Mouse (Mus musculus): ENCODE results near the gene Cntn3. TPM values are rescaled to one million over a fixed set of nuclear protein-coding genes. Genes with fewer than 3 reads are reported as not detected.
"Not testable (repeated sequence)": the region's sequence is repeated elsewhere in the genome, so short reads cannot be mapped to it uniquely, and the experiment has no call there.

The Cntn3 gene
- polyA plus RNA-seq (2012; rRNA removed): not detected in 2 replicates

DNA sequence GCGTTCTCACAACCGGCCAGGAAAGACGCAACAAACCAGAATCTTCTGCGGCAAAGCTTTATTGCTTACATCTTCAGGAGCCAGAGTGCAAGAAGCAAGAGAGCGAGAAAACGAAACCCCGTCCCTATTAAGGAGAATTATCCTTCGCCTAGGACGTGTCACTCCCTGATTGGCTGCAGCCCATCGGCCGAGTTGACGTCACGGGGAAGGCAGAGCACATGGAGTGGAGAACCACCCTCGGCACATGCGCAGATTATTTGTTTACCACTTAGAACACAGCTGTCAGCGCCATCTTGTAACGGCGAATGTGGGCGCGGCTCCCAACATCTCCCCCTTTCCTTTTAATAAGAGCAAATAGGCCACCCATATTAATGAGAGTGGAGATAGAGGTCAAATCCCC, at the start of gene Cntn3:
TSS of gene Cntn3 (minus strand) at position 101 of the 400 bp plus-strand sequence.
- not testable (repeated sequence) for H3K4me3 ChIP-seq (ENCODE audit: low read depth, low read length); H3K36me3 ChIP-seq (ENCODE audit: control insufficient read depth, insufficient read depth, low read length); H3K27me3 ChIP-seq (ENCODE audit: control insufficient read depth, insufficient read depth, low read length); H3K27ac ChIP-seq (ENCODE audit: insufficient read depth, low read depth, low read length); H3K4me1 ChIP-seq (ENCODE audit: control insufficient read depth, insufficient read depth, insufficient read length, low read length)
- 98% methylated on average over 6 of the region's 20 CpGs for WGBS

DNA sequence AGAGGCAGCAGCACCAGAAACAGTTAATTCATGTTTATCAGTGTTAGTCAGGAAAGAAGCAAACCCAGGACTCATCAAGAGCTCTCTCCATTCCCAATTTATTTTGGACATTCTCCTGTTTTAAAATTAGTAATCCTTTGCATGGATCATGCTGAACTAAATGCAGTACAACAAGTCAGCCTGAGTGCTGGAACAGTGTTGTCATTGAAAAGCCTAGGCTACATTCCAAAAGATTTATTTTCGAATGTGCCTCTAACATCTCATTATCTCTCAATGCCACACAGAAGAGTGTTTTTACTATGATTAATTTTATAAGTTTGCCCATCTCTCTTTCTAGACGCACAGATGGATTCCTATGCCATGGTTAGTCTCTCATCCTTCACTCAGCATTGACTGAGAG, 27.9 kb upstream of the Cntn3 start:
- no peaks in the 10 kb centered on the region for H3K27me3 ChIP-seq (ENCODE audit: control insufficient read depth, insufficient read depth, low read length)
- no peaks in the 10 kb centered on the region for H3K36me3 ChIP-seq (ENCODE audit: control insufficient read depth, insufficient read depth, low read length)
- H3K27ac ChIP-seq (ENCODE audit: insufficient read depth, low read depth, low read length): no peak overlapping the region
- no peak overlapping the region for H3K4me3 ChIP-seq (ENCODE audit: low read depth, low read length)
- 64% methylated on average over 2 of the region's 2 CpGs for WGBS
- TF ChIP-seq CTCF (IDR thresholded peaks at IDR 0.05; ENCODE audit: extremely low read depth, insufficient read length, insufficient replicate concordance, low read depth, low read length) (no peak), POLR2A (IDR thresholded peaks at IDR 0.05; ENCODE audit: low read depth, low read length) (no peak)
- no peaks in the 10 kb centered on the region for H3K4me1 ChIP-seq (ENCODE audit: control insufficient read depth, insufficient read depth, insufficient read length, low read length)

DNA sequence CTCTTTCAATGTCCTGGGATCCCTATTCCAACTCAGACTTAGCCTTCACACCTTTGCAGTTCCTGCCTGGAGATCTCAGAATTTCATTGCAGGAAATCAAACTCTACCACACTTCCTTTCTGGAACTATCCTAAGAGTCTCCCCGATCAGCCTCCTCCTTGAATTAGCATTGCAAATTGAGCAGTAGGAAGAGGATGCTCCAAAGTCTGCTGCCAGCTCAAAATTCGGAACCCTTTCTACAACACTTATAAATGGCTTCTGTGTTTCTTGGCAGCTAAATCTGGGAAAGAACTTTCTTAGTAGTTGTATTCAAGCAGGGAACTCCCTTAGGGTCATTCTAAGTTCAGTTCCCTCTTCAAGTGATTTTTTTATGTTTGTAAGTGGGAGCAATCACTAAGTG, 24.9 kb upstream of the Cntn3 start:
- WGBS: 68% methylated on average over 2 of the region's 2 CpGs
- H3K27me3 ChIP-seq (ENCODE audit: control insufficient read depth, insufficient read depth, low read length): no peaks in the 10 kb centered on the region

DNA sequence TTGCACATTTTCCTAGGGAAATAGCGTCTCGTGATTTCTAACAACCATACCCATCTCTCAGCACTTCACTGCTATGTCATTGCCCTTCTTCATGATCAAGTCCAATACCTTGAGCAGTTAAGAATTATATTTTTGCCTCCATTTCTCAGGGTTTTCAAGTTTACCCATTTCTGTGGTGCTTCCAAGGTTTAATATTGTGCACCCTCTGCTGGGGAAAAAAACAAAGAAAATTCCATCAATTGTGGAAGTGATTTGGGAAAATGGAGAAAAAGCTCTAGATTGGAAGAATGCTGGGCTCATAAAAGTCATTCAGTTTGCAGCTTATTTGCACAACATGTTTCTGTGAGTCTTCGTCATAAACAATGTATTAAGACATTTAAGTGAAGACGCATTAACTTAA, 17.2 kb upstream of the Cntn3 start:
- TF ChIP-seq CTCF (IDR thresholded peaks at IDR 0.05; ENCODE audit: extremely low read depth, insufficient read length, insufficient replicate concordance, low read depth, low read length) (no peak), POLR2A (IDR thresholded peaks at IDR 0.05; ENCODE audit: low read depth, low read length) (no peak)
- H3K4me3 ChIP-seq (ENCODE audit: low read depth, low read length): no peak overlapping the region
- no peaks in the 10 kb centered on the region for H3K36me3 ChIP-seq (ENCODE audit: control insufficient read depth, insufficient read depth, low read length)
- no peak overlapping the region for H3K27ac ChIP-seq (ENCODE audit: insufficient read depth, low read depth, low read length)
- H3K27me3 ChIP-seq (ENCODE audit: control insufficient read depth, insufficient read depth, low read length): no peaks in the 10 kb centered on the region
- 85% methylated on average over 4 of the region's 4 CpGs for WGBS
- no peaks in the 10 kb centered on the region for H3K4me1 ChIP-seq (ENCODE audit: control insufficient read depth, insufficient read depth, insufficient read length, low read length)

More for the DNA sequence above, 24.9 kb upstream of the Cntn3 start:
- H3K36me3 ChIP-seq (ENCODE audit: control insufficient read depth, insufficient read depth, low read length): no peaks in the 10 kb centered on the region
- no peak for TF ChIP-seq CTCF (IDR thresholded peaks at IDR 0.05; ENCODE audit: extremely low read depth, insufficient read length, insufficient replicate concordance, low read depth, low read length)
- TF ChIP-seq POLR2A (IDR thresholded peaks at IDR 0.05; ENCODE audit: low read depth, low read length): no peak
- H3K4me1 ChIP-seq (ENCODE audit: control insufficient read depth, insufficient read depth, insufficient read length, low read length): no peaks in the 10 kb centered on the region
- H3K4me3 ChIP-seq (ENCODE audit: low read depth, low read length): no peak overlapping the region
- no peak overlapping the region for H3K27ac ChIP-seq (ENCODE audit: insufficient read depth, low read depth, low read length)

DNA sequence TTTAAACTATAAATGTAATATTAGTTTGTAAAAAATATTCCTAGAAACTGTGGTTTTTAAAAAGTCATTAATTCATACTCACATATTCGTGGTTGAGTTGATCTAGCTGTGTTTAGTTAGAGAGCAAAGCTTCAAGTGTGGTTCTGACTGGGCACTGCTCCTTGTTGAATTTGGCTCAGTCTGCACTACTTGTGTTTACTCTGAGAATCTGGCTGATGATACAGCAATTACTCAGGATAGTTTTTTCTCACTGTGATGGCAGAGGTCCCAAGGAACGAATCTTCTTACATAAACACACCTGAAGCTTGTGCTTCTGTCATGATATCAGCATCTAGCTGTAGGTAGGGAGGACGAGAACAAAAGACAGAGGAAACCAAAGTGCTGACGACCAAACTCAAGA, 16.4 kb upstream of the Cntn3 start:
- no peak for TF ChIP-seq POLR2A (IDR thresholded peaks at IDR 0.05; ENCODE audit: low read depth, low read length)
- no peak for TF ChIP-seq CTCF (IDR thresholded peaks at IDR 0.05; ENCODE audit: extremely low read depth, insufficient read length, insufficient replicate concordance, low read depth, low read length)
- Histone ChIP-seq H3K27me3 (ENCODE audit: control insufficient read depth, insufficient read depth, low read length) (no peaks in the 10 kb centered on the region), H3K27ac (ENCODE audit: insufficient read depth, low read depth, low read length) (no peak overlapping the region), H3K4me3 (ENCODE audit: low read depth, low read length) (no peak overlapping the region), H3K4me1 (ENCODE audit: control insufficient read depth, insufficient read depth, insufficient read length, low read length) (no peaks in the 10 kb centered on the region), H3K36me3 (ENCODE audit: control insufficient read depth, insufficient read depth, low read length) (no peaks in the 10 kb centered on the region)
- 38% methylated on average over 4 of the region's 4 CpGs for WGBS

DNA sequence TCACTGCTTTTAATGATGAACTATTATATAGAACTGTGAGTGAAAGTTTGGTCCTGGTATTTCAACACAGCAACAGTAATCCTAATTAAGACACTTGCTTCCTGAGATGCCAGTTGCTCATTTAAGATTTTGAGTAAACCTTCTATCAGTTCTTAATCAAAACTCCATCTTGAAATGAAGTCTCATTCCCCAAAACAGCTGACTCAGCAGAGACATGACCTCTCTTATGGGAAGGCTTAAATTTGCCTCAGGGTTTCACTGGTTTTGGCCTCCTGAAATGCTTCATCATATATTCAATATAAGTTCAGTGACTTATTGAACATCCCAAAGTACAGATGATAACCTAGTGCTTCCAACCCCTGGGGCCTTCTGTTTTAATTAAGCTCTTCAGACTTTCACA, 13.2 kb upstream of the Cntn3 start:
- H3K4me3 ChIP-seq (ENCODE audit: low read depth, low read length): no peak overlapping the region
- no peaks in the 10 kb centered on the region for H3K4me1 ChIP-seq (ENCODE audit: control insufficient read depth, insufficient read depth, insufficient read length, low read length)
- H3K27me3 ChIP-seq (ENCODE audit: control insufficient read depth, insufficient read depth, low read length): no peaks in the 10 kb centered on the region
- H3K27ac ChIP-seq (ENCODE audit: insufficient read depth, low read depth, low read length): no peak overlapping the region
- no peaks in the 10 kb centered on the region for H3K36me3 ChIP-seq (ENCODE audit: control insufficient read depth, insufficient read depth, low read length)
- TF ChIP-seq CTCF (IDR thresholded peaks at IDR 0.05; ENCODE audit: extremely low read depth, insufficient read length, insufficient replicate concordance, low read depth, low read length): no peak
- TF ChIP-seq POLR2A (IDR thresholded peaks at IDR 0.05; ENCODE audit: low read depth, low read length): no peak

DNA sequence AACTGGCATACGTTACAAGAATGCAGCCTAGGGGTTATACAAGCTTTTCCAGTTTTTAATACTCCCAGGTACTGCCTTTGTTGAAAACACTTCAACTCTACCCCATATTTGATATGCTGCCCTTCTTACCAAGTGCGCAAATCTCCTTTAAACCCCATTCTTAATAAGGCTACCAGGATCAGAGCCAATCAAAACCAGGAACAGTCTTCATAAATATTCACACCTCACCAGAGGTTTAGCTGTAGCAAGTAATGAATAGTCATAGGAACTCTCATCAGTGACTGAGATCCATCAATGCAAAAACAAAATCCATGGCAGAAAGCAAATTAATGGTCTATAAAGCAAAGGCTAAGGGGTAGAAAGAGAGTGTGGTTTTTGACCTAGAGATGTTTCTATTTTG, 10.7 kb upstream of the Cntn3 start:
- Histone ChIP-seq H3K27ac (ENCODE audit: insufficient read depth, low read depth, low read length) (no peak overlapping the region), H3K27me3 (ENCODE audit: control insufficient read depth, insufficient read depth, low read length) (no peaks in the 10 kb centered on the region), H3K4me1 (ENCODE audit: control insufficient read depth, insufficient read depth, insufficient read length, low read length) (no peaks in the 10 kb centered on the region), H3K4me3 (ENCODE audit: low read depth, low read length) (no peak overlapping the region), H3K36me3 (ENCODE audit: control insufficient read depth, insufficient read depth, low read length) (no peaks in the 10 kb centered on the region)
- TF ChIP-seq POLR2A (IDR thresholded peaks at IDR 0.05; ENCODE audit: low read depth, low read length) (no peak), CTCF (IDR thresholded peaks at IDR 0.05; ENCODE audit: extremely low read depth, insufficient read length, insufficient replicate concordance, low read depth, low read length) (no peak)
- 81% methylated on average over 2 of the region's 2 CpGs for WGBS

DNA sequence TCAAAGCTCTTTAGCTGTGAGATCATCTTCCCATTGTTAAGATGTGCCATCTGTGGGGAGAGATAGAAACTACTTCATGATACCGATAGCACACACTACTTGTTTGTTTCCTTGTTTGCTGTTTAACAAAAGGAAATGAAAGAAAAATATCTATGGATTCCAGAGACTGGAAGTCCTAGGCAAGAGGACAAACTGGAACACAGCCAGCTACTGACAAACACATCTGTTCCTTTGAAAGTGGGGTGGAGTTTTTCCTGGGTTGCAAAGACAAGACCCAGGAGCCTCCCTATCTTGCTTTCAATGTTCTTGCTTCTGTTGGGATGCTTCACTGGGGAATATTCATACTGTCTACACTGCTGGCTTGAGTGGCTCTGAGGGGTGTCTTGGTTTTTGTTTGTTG, 5.4 kb downstream of the Cntn3 start:
- Histone ChIP-seq H3K4me1 (ENCODE audit: control insufficient read depth, insufficient read depth, insufficient read length, low read length) (no peaks in the 10 kb centered on the region), H3K27ac (ENCODE audit: insufficient read depth, low read depth, low read length) (no peak overlapping the region), H3K27me3 (ENCODE audit: control insufficient read depth, insufficient read depth, low read length) (no peaks in the 10 kb centered on the region), H3K4me3 (ENCODE audit: low read depth, low read length) (no peak overlapping the region), H3K36me3 (ENCODE audit: control insufficient read depth, insufficient read depth, low read length) (no peaks in the 10 kb centered on the region)
- TF ChIP-seq CTCF (IDR thresholded peaks at IDR 0.05; ENCODE audit: extremely low read depth, insufficient read length, insufficient replicate concordance, low read depth, low read length) (no peak), POLR2A (IDR thresholded peaks at IDR 0.05; ENCODE audit: low read depth, low read length) (no peak)
- 60% methylated on average over 1 of the region's 1 CpGs for WGBS
